Mouse (Mus musculus) induced T-regulatory cell, adult 2 months (primary cell): Measurements from ENCODE around the gene Prss28.

Source experiments
- DNase-seq: peaks from one replicate; pipeline ENCODE4 v3.0.0-alpha.2; 2012; ENCODE audit warnings: low read depth

Prss28 gene

DNA sequence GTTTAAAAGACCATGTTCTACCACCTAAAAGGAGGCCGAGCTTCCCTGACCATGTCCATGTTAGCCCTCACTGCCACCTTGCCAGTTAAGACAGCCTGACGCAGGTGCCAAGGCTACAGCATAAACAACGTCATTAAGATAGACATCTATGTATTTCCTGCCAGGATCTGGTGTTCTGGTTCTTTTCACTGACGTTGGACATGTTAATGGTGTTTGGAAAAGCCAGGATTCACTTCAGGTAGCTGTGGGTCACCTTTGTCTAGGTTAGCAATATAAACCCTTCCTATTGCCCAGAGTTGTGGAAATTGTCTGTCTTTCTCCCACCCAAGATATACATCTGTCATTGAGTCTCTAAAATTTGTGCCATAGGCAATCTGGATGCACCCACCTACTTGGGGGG, at the start of gene Prss28:
Gene Prss28, plus strand, starts transcription at position 301 of the 400 bp plus-strand sequence.
- no peak for DNase-seq

DNA sequence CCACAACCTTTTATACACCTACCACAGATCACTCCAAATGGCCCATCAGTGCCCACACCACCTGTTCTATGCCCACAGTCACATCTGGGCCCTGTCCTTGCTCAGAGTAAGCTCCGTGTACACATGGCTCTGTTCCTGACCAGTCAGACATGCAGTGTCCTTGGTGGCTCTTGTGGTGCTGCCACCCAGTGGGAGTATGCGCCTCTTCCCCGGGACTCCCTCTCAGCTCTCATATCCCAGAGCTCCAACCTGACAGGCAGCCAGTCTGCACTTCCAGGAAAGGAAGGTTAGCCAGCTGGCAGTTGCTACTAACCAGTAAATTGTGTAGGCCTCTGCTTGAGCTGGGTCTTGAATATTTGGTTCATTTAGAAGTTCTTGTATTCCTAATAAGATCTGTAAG, 44.0 kb upstream of the Prss28 start:
- no peak for DNase-seq

DNA sequence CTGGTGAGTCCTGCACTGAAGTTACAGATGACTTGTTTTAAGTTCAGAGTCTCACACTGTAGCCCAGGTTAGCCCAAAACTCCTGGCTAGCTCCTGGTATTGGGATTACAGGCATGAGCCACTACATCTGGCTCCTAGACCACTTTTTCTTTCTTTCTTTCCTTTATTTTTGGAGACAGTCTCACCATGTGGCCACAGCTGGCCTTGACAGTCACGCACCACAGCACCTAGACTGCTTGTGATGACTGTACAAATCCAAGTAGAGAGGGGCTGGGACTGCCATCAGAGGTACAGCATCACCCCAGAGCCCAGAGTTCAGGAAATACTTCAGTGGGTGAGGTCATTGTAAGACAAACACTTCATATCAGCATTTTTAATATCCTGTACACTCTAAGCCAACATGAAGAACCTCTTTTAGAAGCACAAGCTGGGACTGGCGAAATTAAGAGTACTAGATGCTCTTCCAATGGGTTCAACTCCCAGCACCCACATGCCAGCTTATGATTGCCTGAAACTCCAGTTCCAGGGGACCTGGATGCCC, 37.6 kb upstream of the Prss28 start:
- peak; percentile 42 for DNase-seq

DNA sequence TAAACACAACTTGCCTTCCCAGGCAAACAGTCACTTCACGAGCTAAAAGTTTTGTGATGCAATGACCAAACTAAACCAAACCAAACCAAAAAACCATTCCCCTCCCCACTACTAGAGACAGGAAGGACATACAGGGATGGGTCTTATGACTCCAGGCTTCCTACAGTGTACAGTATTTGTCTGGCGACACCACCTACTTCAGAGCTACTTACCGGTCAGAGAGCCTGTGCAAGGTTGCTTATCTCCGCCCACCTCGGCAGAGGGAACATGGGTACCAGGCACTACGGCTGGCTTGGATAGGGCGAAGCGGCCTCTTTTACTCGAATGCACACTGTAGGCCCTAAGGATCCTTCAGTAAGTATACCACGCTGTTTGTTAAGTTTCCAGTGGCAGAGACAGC, 36.1 kb upstream of the Prss28 start:
- DNase-seq = peak; percentile 56

DNA sequence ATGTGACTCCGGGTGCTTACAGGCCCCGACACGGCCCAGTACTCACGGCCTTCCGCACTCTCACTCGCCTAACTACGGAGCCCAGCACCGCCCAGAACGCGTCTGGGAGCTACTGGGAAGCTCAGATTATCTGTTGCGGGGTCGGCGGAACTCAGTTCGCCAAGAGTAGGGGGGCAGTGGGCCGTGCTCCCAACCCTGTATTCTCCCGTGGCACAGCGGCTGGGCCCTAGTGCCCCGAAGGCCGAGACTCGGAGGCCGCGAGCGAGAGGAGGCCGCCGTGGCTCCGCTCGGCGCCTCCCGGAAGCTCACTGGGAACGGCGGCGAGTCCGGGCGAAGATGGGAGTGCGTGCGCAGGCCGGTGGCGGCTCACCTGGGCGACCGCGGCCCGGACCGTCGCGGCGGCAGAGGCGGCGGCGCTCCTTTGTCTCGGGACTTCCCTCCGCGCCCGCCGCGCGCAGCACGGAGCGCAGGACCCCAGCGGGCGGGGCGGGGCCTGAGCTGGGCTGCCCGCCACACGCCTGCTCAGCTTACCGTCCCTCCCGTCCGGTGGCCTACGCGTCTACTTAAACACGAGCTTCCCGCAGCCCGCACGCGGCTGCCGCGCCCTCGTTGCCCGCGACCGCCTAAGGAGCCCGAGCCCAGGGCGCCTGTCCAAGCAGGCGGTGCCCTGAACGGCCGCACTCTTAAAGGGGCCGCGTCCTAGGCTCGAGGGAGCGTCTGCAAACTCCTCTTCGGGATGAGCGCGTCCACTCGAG, 35.3 kb upstream of the Prss28 start:
- peak; percentile 94 for DNase-seq

DNA sequence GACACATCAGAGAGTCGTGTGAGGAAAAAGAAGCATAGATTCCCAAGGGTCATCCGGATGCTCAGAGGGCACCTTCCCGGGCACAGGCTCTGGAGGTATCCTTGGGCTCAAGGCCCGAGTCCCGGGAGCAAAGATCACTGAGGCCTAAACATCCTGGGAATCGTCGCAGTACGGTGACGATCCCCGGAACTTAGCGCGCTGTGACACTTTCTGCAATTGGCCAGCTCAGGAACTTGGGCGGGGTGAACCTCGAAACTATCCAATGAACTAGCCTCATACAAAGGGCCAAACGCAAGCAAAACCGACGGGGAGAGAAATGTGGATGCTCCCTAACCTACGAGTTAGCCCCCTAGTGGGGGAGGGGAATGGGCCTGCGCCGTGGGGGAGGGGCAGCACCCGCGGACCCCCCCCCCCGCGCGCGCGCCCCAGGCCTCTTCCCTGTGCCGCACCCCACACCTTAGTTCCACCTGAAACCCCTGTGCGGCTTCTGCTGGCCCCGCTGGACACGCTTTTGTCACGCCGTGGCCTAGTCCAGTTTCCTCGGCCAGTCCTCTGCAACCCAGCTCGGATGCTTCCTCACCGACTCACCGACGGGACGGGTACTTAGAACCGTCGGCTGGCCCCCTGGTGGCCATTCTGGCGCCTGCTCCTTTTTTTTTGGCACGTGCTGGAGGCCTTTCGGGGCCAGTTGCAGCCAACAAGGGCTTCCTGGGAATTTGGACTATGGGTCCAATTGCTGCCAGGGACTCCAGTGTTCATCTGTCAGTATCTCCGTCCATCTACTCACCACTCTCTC, 34.5 kb upstream of the Prss28 start:
- peak; percentile 100 for DNase-seq

DNA sequence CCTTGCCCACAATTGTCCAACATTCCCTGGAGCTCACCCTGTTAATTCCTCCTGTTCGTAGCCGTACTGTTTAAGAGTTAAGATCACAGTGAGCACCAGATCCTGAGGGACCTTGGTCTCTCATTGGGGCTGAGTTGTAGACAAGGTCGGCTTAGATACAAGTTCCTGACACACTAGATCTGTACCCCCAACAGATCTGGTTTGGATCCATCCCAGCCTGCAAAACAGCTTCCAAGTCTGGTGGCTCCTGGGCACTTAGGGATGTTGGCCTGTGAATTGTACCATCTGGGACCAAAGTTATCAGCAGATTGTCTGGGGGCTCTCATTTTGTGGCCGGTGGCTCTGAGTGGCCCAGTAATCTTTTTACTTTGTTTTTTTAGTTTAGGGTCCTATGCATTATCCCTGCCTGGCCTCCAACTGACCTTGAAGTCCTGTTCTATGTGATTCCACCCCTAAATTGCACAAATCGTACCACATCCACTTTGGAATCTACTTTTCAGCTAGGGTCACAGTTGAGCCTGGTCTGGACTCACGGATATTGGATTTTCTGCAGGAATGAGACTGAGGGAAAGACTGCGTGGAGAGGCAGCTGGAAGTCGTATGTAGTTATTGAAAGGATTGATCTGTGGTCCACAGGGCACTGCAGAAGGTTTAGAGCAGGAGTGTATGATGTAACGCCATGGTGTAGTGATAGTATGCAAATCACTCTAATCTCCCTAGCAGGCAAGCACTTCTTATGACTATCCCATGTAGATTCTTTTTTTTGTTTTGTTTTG, 33.7 kb upstream of the Prss28 start, which contains the start of gene Ube2i:
Gene Ube2i, minus strand, starts transcription at position 52 of the 776 bp plus-strand sequence.
- no peak for DNase-seq

DNA sequence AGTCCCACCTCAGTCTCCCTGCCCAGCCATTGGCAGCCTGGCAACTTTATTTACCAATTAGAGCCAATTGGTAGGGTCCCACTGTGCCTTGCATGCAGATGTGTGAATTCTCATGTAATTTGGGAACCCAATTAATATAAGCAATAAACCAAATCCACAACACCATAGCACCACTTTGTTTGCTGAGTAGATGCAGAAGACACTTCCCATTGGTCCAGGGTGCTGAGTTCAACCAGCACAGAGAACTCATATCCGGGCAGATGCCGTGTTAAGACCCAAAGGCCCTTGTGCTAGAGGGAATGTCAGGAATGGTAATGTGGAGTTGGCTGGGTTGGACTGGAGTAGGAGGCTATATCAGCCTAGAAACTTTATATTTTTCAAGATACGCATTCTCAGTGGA, 32.6 kb upstream of the Prss28 start:
- no peak for DNase-seq

DNA sequence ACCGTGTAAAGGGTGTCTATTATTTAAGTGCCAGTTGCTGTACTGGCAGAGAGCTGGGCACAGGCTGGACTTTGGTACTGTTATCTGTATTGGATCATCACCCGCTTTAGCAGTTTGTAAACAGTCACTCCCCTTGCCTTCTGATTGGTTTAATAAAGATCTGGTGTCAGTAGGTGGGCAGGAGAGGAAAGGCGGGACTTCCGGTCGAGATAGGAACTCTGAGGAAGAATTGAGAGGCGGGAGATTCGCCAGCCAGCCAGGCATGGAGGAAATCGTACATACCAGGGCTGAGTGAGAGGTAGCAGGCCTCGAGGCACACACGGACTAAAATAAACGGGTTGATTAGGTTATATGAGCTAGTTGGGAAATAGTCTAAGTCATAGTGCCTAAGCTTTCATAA, 26.3 kb upstream of the Prss28 start:
- DNase-seq = peak; percentile 64

DNA sequence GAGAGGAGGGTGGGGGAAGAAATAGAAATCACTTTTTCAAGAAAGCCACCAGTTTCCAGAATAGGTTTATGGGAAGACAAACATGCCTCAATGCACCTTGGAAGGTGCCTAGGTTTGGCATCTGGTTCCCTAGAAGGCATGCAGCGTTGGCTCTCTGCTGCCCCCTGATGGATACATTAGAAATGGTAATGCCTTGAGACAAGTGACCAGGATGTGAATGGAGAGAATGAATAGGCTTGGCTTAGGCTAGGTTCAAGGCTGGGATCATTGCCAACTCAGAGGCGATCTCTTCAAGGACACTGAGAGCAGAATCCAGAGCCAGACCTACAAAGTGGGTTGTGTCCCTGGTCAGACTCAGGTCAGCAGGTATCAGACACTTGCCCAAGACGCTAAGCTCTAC, 23.4 kb upstream of the Prss28 start:
- DNase-seq = peak; percentile 89

DNA sequence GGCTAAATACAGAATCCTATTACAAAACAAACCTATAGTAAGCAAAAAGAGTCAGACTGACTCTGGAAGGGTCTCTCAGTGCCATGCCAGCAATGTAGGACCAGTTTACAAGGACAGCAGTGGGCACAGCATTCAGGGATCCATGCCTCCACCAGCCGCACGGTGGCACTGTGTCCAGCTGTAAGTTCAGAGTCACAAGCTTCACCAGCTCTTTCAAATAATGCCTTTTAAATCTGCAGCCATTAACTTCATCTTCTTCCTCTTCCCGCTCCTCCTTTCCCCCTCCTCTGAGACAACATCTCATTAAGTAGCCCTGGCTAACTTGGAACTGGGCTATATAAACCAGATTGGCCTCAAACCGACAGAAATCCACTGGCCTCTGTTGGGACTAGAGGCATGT, 19.6 kb upstream of the Prss28 start:
- DNase-seq = peak; percentile 57

DNA sequence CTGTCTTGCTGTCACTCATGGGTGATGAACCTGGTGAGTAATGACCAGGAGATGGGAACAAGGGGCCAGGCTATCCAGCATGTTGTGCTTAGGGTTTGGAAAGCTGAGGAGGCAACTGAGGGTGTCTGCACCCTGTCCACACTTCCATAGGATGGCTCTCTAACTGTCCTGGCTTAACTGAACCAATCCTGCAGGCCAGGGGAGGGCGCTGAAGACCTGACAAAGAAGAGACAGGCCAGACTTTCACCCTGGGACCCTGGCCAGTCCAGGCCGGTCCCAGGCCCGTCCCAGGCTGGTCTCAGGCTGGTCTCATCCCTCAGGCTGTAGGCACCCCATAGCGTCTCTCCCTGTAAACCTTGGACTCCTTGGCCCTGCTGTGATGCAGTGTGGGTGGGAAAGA, 18.0 kb upstream of the Prss28 start:
- DNase-seq = no peak

DNA sequence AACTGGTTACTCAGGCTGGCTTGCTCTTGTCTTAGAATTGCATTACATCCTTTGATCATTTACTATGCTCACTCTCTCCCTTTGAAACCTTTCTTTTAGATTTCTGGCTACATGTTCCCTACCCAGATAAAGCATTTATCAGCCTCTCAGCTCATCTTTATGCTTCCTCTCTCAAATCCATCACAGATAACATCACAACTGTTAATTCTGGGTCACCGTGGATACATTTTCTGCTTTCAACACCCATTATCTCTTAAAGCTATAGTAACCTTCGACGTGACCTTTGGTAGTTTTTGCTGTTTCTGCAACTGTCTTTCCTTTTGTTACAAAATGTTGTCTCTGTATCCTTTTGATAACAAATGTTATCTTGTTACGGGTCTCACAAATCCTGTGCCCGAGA, 15.0 kb upstream of the Prss28 start:
- no peak for DNase-seq

DNA sequence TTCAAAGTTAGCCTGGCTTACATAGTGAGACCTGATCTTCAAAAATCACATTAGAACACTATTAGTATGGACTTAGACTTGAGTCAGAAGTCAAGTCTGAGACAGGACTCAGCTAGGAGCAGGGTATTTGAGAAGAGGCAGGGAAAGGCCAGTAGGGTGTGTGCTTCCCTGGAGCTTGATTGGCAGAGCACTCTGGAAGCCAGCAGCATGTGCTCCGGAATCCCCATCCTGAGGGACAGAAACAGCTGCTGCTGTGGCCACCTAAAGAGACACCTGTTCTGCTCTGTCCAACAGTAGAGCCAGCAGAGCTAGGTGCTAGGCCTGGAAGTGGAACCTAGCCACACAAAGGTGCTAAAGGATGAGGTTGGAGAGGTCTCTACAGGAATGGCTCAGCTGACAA, 14.3 kb upstream of the Prss28 start:
- DNase-seq = no peak

DNA sequence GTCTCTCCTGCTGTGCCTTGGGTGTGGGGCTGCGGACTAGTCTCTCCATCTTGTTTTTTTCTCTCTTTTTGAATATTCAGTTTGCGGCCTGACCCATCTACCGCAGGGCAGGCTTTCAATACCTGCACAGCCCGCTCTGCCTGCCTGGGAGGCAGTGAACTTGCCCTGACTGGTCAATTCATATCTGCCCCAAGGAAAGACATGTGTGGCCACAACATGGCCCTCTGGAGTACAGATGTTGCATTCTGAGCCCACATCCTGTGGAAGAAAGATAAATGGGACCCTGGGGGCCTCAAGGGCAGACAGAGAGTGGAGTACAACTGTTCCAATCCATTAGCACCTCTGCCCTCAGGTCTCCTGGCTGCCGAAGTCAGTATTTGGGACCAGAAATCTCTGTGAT, 10.4 kb upstream of the Prss28 start, which contains the start of gene Prss34:
Gene Prss34, plus strand, starts transcription at position 301 of the 400 bp plus-strand sequence.
- DNase-seq = no peak

DNA sequence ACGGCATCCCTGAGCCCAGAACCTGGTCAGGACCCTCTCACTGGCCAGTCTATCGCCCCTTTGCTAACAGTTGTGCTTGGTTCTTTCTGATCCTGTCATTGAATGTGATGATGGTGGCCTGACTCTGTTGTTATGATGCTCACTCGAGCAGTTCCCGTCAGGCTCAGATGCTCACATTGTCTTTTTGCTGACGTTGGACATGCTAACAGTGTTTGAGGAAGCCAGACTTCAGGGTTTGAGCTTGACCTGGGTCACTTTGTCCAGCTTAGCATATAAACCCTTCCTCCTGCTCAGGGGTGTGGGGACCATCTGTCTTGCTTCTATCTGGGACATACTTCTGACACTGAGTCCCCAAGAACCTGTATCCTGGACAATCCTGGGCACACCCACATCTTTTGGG, 9.9 kb downstream of the Prss28 start, which contains the start of gene Prss29:
Gene Prss29, plus strand, starts transcription at position 301 of the 400 bp plus-strand sequence.
- DNase-seq = no peak

DNA sequence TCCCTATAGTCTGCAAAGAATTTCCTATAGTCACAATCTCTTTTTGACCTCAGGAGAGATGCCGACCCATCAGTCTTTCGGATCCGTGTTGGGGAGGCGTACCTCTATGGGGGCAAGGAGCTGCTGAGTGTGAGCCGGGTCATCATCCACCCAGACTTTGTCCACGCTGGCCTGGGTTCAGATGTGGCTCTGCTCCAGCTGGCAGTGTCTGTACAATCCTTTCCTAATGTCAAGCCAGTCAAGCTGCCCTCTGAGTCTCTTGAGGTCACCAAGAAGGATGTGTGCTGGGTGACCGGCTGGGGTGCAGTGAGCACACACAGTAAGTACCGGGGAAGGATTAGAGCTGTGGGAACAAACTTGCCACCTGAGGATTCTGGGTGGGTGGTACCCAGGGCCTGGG, 12.4 kb downstream of the Prss28 start:
- no peak for DNase-seq

DNA sequence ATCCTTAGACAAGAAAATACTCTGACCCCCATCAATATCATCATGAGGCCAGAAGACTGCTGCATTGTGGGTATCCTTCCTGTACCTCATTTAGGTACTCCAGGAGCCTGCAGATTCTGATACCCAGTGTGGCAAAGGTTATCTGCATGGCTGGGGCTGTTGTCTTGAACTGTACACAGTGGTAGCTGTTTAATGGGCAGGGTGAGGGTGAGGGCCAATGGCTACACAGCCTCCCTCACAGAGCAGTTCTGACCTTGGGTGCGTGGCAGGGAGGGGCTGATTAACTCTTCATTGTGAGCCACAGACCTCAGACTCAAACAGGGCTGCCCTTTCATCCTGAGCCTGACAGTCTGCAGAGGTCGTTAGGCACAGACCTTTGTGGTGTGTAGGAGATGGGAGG, 14.5 kb downstream of the Prss28 start:
- no peak for DNase-seq

DNA sequence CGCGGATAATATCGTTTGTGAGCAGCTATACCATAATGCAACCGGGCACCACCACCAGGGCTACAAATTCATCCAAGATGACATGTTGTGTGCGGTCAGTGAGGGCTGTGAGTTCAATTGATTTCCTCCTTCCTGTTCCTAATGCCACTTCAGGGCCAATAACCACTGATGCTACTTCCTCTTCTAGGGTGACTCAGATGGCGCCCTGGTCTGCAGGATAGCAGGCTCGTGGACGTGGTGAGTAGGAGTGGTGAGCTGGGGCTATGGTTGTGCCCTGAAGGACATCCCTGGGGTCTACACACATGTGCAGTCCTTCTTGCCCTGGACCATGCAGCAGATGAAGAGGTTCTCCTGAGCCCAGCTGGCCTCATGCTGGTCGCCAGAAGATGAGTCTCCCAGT, 23.9 kb downstream of the Prss28 start:
- no peak for DNase-seq

DNA sequence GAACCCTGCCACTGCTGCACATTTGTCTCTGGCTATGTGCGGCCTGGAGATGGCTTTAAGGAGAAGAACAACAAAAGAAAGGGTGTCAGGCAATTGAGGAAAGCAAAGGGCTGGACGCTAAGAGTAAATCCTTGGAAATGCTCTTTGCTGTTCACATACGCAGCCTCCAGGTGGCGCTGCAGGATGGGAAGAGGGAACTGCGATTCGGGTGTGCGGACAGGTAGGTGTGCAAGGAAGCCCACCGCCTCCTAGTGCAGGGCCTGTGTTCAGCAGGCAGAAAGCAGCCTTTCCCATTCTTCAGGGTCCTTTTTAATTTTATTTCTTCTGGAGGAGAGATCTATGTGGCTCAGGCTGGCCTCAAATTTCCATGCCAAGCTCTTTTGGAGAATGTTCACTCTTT, 25.5 kb downstream of the Prss28 start:
- DNase-seq = peak; percentile 62

DNA sequence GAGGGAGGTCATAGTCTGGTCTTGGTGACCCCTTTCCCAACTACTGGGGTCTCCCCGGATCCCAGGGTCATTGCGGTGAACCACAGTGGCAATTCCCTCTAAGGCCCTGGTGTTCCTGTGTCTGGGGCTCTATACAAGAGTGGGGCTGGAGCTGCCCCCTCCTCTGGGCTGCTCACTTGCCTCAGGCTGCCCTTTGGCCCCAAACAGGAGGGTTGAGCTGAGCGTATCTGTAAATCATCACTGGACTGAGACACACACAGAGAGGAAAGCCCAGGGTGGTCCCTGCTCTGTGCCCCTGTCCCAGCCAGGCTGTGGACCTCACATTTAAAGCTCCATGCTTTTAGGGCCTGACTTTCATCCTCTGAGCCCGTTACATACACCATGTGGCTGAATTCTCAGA, 29.8 kb downstream of the Prss28 start:
- DNase-seq = no peak

DNA sequence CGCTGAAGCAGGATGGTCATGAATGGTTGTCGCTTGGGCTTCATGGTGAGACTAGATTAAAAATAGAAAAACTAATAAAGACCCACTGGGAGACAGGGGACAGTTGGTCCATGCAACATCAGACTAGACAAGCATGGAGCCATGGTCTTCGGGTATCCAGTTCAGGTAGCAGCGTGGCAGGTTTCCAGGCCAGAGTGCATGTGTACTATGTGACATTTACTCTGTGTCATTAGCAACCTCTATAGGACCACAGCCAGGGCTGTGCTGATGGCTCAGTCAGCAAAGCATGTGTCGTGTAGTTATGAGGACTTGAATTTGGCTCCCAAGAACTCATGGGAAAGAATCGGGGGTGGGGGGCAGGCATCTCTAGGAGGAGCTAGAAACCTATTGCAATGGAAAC, 31.6 kb downstream of the Prss28 start:
- DNase-seq = no peak
